Mouse (Mus musculus) thymus, postnatal 14 days (tissue): ENCODE data around the gene Usp10.

ENCODE experiments used
- DNase-seq: peaks from one replicate; pipeline ENCODE4 v3.0.0; 2021

Usp10 gene

DNA sequence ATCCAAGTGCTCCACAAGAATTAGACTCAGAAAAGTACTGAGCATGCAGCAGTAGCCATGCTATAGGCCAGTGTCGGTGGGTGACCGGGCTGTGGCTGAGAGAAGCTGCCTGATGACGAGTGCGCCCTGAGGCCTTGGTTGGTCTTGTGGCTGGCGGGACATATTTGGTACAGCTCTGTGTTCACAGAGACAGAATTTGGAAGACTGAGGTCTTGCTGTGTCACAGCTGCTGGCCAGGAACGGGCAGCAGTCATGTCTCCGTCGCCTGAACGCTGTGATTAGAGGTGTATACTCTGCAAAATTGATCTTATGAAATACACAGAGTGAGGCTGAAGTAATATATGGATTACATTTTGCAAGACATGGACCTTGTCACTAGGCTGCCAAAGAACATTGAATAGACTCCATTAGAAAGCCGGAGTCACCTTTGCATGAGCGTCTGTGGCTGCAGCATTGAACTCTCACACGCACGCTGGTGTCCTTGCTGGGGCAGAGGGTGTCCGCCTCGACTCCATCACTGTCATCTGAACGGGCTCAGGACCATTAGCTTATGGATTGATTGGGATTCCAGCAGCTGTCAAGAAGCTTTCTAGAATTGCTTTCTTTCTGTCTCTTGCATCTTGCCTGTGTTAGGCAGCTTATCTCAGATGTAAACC is 6.2 kb downstream of the Usp10 start:
- no peak for DNase-seq

DNA sequence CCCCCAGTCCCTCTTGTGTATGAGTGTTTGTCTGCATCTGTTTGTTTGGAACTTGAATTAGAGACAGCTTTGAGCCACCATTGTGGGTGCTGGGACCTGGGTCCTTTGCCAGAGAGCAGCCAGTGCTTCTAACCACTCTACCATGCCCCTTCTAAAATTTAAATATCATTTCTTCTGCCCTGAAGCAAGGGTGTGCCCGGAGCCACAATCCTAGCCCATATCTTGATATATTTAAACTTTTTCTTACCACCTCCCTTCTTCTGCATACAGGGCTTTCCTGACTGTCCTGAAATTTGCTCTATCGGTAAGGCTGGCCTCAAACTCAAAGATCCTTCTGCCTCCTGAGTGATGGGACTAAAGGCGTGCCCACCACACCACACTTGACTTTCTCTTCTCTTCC is 7.3 kb downstream of the Usp10 start:
- no peak for DNase-seq

DNA sequence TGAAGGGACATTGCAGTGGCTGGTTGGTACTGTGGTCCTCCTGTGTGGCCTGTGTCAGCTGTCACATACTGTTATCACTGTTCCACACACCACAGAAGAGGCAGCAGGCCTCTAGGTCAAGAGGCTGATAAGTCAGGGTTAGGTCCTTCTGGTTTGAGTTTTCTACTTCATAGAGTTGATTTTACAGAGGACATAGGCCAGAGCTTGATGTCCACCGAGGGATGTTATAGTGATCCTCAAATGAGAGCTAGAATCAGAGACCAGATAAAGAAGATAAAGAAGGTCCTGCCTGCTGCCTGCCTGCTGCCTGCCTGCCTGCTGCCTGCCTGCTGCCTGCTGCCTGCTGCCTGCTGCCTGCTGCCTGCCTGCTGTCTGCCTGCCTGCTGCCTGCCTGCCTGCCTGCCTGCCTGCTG is 8.0 kb downstream of the Usp10 start:
- DNase-seq, result no peak

DNA sequence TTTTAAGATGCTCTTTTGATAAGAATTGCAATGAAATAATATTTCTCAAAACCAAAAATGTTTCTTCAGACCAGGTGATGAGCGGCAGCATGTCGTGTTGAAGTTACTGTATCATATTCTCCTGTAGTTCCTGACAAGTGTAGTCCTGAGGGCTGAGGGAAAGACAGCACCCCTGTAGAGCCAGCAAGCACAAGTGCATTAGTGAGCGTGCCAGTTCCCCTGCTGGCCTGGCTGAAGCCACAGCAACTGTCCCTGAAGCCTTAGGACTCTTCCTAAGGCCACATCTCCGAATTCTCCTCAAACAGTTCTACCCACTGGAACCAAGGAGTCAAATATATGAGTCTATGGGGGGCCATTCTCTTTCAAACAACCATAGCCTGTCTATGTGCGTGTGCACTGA is 13.1 kb downstream of the Usp10 start:
- no peak for DNase-seq

DNA sequence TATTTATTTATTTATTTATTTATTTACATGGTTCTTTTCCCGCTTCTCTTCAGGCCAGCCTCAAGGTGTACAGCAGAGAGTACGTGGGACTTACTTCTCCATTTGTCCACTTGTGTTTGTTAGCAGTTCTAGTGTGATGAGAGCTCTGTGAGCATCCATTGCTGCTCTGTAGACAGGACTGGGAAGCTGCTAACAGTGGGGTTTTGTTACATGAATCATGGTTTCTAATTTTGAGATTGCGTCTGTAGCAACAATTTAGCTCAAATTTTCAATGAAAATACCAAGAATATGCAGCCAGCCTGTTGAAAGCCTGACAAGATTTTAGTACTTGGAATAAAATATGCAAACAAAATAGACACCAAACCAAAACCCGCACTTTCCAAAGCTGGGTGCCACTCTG is 15.3 kb downstream of the Usp10 start:
- DNase-seq, result no peak

DNA sequence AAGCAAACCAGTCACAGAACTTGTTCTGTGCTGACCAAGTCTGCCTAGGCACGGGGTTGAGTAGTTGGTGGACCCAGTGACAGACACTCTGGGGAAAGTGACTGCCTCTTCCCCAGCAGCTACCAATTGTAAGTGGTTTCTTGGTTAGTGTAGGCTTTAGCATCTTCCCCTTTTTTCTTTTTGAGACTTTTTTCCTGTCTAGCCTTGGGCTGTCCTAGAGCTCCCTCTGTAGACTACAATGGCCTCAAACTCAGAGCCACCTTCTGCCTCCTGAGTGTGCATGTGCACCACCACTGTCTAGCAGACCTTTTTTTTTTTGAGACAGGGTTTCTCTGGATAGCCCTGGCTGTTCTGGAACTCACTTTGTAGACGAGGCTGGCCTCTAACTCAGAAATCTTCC is 16.3 kb downstream of the Usp10 start:
- DNase-seq, result peak; percentile 60

DNA sequence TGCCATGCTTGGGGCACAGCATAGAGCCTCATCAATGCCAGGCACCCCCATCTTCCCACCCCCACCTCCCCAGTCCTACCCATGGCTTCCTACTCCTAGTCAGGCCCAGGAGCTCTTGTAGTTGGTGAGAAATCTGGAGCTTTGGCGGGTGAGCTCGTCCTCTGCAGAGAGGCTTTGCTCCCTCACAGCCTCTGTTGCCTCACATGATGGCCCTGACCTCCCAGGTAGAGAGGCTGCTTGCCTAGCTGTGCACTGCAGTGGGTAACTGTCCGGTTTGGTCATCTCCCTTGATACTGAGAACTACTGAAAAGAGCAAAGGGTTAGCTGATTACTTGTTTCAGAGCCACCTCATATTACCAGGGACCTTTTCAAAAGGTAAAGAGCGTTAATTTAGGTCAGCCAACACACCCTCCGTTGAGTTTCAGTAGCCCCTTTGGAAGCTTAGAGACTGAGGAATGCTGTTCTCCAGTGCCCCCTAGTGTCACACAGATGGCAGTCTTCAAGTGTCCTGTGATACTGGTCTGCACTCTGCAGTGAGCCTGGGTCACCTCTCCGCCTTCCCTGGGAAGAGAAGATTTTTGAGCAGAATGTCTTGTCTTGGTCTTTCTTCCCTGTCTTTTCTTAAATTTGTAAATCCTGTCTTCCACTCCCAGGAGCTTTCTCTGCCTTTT is 17.4 kb downstream of the Usp10 start:
- DNase-seq, result peak; percentile 53

DNA sequence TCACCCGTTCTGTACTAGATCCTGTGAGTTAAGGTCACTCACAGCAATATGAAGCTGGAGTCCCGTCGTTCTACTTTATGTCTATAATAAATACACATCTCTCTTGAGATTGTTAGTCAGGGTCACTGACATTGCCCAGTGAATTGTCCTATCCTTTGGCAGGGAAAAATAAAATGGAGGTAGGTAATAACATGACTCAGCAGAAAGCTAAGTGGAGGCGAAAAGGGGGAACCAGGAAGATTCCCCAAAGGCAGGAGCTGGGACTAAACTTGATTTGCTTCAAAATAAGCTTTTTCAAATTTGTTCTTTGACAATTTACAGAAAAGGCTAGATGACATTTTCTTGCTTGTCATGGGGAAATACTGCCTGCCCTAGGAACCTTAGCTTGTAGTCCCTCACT is 21.2 kb downstream of the Usp10 start:
- DNase-seq, result no peak

DNA sequence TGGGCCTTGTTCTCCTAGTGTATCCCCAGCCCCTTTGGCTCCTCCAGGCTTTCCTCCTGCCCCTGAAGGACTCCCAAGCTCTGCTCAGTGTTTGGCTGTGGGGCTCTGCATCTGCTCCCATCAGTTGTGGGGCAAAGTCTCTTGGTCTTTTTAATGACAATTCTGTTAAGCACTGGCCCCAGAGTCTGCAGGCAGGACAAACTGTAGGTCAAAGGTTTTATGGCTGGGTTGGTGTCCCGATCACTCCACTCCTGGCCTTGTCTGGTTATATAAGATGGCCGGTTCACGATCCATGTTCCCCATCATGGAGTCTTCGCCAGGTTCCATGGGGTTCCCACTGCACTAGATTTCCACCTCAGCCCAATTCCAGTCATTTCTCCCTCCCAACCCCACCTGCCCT is 23.5 kb downstream of the Usp10 start:
- no peak for DNase-seq

DNA sequence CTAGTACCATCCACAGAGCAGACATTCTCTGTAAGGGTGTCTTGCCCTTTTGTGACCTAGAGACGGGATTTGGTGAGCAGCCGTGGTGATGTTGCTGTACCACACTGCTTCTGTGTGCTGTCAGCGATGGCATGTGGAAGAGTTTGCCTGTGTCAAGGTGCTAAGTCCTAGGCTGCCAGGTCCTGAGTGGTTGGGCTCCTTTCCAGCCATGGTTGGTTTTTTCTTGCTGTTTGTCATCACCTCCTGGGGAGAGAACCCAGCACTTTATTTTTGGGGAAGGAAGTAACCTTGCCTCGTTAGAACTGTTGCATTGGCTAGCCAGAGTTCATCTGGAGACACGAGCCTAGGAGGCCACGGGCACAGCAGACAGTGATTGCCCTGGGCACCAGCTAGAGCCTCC is 25.4 kb downstream of the Usp10 start:
- DNase-seq, result no peak

DNA sequence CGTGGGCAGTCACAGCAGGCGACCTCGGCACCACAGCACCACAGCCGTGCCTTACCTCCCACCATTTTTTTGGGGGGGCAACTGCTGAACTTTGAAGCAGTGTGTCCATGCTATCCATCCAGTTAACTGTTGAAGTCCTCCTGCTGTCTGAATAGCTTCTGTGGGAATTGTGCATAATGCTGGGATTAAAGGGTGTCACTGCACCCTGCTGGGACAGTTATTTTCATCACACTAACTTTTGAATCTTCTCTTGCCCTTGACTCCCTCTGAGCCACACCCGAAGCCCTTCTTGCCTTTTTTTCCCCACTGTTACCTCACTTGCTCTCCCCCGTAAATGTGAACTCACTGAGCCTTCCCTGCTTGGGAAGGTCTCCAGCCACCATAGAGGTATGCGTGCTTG is 28.3 kb downstream of the Usp10 start:
- DNase-seq, result no peak

DNA sequence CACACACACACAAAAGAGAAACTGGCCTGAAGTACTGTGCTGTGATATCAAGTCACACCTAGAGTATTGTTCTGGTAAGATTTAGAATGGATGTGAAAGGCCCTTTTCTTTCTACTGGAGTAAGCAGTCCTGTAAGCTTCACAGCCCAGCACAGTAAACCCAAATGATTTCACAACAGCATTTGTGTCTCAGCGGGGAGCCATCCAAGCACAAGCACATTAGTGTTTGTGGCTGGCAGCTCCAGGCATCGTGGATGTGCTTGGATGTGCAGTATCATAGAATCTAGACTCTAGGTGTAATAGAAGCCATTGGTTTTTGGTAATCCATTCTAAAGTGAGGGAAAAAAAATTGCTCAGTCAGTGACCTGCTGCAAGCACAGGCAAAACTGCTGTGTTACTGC is 29.2 kb downstream of the Usp10 start:
- no peak for DNase-seq

DNA sequence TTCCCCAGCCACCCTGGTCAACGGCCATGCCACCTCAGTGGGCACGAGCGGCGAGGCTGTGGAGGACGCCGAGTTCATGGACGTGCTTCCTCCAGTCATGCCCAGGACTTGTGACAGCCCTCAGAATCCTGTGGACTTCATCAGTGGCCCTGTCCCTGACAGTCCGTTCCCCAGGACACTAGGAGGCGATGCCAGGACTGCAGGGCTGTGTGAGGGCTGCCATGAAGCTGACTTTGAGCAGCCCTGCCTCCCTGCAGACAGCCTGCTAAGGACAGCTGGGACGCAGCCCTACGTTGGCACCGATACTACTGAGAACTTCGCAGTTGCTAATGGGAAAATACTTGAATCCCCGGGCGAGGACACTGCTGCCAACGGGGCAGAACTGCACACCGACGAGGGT is 31.3 kb downstream of the Usp10 start:
- no peak for DNase-seq

DNA sequence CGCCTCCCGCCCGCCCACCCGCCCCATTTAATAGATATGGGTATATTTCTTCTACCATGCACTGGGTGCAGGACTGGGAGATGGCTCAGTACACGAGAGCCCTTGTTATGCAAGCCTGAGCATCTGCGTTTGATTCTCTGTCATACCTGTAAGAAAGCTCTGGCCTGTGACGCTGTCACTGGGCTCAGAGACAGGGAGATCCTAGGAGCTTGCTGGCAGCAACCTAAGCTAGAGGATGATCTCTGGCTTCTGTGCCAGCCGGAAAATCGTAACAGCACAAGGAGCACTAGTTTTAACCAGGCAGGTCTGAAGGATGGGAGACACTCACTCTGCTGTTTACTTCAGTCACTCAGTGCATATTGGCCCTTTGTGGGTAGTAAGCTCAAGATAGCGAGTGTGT is 33.5 kb downstream of the Usp10 start:
- no peak for DNase-seq

DNA sequence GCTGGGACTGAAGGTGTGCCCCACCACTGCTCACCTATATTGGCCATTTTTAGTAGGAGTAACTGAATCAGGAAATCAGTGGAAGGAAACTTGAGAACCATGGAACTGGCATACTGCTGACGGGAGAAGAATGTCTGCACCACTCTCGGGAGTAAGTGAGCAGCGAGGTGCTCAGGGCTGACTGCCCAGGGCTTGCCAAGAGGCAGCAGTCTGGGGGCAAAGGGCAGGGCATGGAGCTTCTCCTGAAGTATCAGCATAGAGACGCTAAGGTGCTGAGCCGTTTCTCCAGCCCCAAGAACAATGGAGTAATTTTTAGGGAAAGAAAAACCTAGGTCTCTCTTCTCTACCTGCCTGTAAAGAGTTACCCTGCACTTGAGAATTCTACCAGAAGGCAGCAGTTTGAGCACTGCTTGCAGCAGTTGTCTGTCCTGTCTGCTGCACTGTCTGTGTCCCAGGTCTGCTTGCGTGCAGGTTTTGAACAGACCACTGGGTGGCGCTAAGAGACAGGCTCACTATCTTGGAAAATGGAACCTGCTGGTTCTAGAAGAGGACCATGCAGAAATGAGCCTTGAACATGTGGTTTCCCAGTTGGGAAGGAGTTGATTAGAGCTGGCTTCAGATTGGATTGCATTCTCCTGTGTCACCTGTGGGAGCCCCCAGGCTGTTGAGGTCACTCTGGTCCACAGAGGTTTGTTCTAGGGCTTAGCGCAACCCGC is 34.1 kb downstream of the Usp10 start:
- peak; percentile 76 for DNase-seq

DNA sequence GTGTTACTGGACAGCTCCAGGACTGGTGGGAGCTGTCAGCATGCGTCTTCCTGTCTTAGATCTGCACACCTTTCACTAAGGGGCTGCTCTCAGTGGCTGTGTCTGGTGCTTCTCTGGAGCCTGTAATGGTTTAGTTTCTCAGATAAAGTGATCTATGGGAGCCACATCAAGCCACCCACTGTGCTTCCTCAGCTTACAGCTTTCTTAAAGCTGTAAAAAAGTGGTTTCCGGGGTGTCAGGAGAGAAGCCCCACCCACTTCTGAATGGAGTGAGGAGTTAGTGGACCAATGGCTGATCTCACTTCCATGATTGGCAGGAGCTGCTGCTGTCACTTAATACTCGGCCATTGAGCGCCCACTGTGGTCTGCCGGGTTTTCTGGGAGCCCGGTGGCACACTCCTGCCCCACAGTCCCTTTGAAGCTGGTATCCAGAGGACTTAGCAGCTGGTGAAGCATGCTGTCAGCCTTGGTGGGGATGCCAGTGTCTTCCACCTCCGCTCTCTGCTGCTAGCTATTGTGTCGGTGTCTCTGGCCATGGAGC is 36.2 kb downstream of the Usp10 start:
- DNase-seq, result peak; percentile 41

DNA sequence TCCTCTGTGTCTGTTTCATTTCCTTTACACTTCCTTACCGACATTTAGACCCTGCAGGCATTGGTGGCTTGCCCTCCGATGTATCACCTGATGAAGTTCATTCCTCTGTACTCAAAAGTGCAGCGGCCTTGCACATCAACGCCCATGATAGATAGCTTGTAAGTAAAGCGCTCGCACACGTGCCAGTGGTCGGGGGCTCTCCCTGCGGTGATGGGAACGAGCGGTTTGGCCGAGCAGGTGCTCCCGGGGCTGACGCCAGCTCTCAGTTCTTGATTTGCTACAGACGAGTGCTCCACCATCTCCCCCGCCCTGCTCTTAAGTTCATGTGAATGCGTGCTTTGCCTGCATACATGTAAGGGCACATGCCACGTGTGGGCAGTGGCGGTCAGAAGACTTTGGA is 37.5 kb downstream of the Usp10 start:
- DNase-seq, result no peak

DNA sequence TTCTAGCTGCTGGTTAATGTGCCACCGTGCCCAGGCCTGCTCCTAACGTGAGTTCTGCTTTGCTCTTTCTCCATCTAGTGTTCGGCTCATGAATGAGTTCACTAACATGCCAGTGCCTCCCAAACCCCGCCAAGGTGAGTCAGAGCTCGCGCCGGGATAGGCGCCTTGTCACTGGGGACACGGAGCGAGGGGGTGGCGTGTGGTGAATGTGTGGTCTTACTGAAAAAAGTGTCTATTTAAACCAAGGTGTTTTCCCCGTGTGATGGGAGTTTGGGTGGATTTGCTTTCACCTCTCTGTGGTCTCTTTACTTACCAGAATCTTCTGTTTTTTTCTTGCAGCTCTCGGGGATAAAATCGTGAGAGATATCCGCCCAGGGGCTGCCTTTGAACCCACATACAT is 38.2 kb downstream of the Usp10 start:
- DNase-seq, result peak; percentile 12

DNA sequence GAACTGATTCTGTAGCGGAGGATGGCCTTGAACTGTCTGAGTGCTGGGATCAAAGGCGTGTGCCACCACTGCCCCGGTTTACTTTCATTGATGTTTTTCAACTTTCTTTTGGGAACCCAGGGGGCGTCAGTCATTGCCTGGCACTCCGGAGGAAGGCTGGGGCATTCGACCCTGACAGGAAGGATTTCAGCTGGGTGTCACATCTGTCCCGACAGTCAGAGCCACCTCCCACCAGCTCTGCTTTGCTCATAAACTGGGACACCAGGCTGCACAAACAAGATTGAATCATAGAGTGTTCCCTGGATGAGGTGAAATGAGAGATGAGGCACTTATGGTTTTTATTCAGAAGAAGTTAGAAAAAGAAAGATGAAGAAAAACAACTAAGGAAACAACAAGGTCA is 42.1 kb downstream of the Usp10 start:
- no peak for DNase-seq

DNA sequence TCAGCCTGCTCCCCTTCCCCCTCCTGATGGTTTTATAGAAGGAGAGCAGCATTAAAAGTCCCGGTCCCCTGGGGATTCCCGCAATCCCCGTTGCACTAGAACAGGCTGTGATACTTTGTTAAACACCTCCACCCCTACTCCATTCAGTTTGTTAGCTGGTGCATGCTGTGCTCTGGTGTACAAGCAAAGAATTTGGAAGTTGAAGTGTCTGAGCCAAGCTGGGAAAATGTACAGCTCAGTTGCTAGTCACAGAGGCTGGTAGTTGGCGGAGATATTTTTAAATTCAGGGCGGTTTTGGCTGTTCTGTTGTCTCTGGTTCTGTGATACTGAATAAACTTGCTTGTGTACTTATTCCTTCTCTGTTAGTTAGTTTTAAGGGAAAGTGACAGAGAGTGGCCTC is 42.6 kb downstream of the Usp10 start:
- DNase-seq, result no peak

DNA sequence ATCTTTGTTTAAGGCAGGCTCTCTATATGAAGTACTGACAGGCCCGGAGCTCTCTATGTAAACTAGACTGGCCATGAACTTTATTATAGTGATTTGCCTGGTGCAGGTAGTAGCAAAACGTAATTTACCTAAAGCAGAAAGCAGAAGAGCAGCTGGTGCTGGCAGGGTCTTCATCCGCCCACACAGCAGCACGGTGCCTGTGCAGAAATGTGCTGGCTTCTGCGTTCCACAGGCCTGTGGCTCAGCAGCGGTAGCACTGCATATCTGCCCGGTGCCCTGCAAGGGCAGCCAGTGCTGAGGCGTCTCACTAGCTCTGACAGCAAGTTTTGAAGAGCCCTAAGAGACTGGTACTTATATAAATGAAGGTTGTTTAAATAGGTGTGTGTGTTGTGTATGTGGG is 45.2 kb downstream of the Usp10 start:
- no peak for DNase-seq

DNA sequence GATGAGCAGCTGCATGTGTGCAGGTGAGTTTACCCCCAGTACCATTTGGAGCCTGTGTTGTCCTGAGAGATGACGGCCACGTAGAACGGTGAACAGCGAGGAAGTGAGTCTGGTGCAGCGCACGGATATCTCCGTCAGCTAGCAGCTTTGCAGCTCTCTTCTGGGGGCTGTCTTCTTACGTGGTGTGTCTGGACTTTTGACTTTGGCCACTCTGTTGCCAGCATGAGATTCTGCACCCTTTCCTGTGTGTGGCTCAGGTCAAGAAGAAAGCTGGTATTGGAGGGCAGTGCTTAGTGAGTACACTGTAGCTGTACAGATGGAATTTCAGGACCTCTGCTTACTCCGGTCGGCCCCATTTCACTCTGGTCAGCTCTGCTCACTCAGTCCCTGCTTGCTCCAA is 47.9 kb downstream of the Usp10 start:
- no peak for DNase-seq

DNA sequence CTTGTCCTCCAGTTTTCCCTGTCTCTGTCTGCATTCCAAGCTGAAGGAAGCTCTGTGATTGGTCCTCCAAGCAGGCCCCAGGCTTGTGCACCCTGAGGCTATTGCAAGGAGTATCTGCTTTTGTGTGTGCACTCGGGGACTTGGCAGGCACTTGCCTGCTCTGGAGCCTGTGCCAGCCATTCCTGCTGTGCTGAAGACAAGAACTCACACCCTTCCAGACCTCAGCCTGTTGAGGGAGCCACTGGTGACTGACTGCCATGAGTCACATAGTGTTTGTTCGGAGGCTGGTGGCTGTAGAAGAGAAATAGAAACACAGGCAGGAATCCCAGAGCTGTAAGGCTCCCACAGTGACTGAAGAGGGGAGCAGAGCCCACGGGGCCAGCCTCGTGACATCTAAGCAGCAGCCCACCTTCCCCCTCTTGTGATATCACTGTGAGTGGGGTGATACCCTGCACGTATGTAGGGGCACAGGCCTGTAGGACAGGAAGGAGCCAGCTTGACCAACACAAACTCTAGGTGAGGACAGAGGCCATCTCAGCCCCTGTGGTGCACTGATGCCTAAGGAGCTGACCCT is 50.5 kb downstream of the Usp10 start:
- no peak for DNase-seq

DNA sequence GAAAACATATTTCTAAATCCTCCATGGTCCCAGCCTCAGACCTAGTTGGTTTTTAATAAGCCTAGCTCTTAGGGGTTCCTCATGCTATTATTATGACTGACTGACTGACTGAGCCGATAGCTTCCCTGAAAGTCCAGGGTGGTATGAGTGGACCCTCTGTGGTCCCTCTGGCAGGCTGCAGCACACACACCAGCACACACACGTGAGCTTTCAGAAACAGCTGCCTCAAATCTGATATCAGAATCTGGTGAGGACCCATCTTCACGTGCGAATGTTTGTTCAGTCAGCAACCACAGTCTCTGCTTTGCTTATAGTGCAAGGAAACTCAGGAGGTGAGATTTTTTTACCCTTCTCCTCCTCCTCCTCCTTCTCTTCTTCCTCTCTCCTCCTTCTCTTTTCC is 54.7 kb downstream of the Usp10 start:
- DNase-seq, result no peak
